Mouse (Mus musculus) megakaryocyte, embryonic 14.5 days (primary cell): Measurements from ENCODE around the gene Idh2. TPM values are rescaled to one million over a fixed set of nuclear protein-coding genes. Genes with fewer than 3 reads are reported as not detected.

ENCODE experiments used
- H3K27me3 ChIP-seq: replicated peaks from 2 replicates; pipeline ENCODE3; 2012; ENCODE audit warnings: inconsistent platforms
- H3K36me3 ChIP-seq: replicated peaks from 2 replicates; pipeline ENCODE3; 2012; ENCODE audit warnings: low read length, inconsistent platforms, mixed read lengths
- H3K4me1 ChIP-seq: 2 replicates; pipeline ENCODE4 v1.6.1; 2012; ENCODE audit warnings: inconsistent platforms
- H3K4me3 ChIP-seq: replicated peaks from 2 replicates; pipeline ENCODE3; 2012; ENCODE audit warnings: moderate library complexity, mild to moderate bottlenecking, inconsistent platforms
- H3K9me3 ChIP-seq: 2 replicates; pipeline ENCODE4 v1.6.1; 2012; ENCODE audit warnings: inconsistent platforms
- FLI1 ChIP-seq: IDR thresholded peaks from 2 replicates; pipeline ENCODE4 v1.6.1; 2012; ENCODE audit warnings: low read length, inconsistent platforms, mixed read lengths
- GATA1 ChIP-seq: IDR thresholded peaks from 3 replicates; pipeline ENCODE4 v1.6.1; 2012; ENCODE audit warnings: mixed read lengths, low read length, inconsistent platforms, borderline replicate concordance
- polyA plus RNA-seq: library from polyadenylated mRNA; stranded (reverse); fragments of >175 nt; gene quantifications from 2 replicates; pipeline ENCODE4 v1.2.3, GENCODE M21; 2012; ENCODE audit warnings: low replicate concordance; ENCODE audit not compliant: insufficient read depth

Idh2 gene
- polyA plus RNA-seq, 1 experiment, result 79.2 TPM

- H3K9me3 ChIP-seq, result peaks cover 8% of the 10 kb centered on the region
- H3K4me3 ChIP-seq, result no peak overlapping the region
- H3K27me3 ChIP-seq, result no peaks in the 10 kb centered on the region
- H3K4me1 ChIP-seq, result peaks cover 48% of the 10 kb centered on the region
- TF ChIP-seq FLI1 (no peak), GATA1 (no peak)
- peaks cover 43% of the 10 kb centered on the region for H3K36me3 ChIP-seq
Observed at GRCm38 (mm10) chr7:80105637-80106390, 9.4 kb downstream of the Idh2 start.

- Histone ChIP-seq H3K4me1 (peaks cover 35% of the 10 kb centered on the region), H3K36me3 (peaks cover 68% of the 10 kb centered on the region), H3K4me3 (no peak overlapping the region), H3K9me3 (peaks cover 8% of the 10 kb centered on the region), H3K27me3 (no peaks in the 10 kb centered on the region)
- no peak for TF ChIP-seq FLI1
- TF ChIP-seq GATA1, result no peak
Observed at GRCm38 (mm10) chr7:80103335-80103734, 11.9 kb downstream of the Idh2 start.

- H3K4me1 ChIP-seq, result peaks cover 25% of the 10 kb centered on the region
- TF ChIP-seq FLI1 (no peak), GATA1 (no peak)
- no peaks in the 10 kb centered on the region for H3K9me3 ChIP-seq
- H3K36me3 ChIP-seq, result peaks cover 97% of the 10 kb centered on the region
- no peaks in the 10 kb centered on the region for H3K27me3 ChIP-seq
- no peak overlapping the region for H3K4me3 ChIP-seq
Observed at GRCm38 (mm10) chr7:80098389-80098976, 16.7 kb downstream of the Idh2 start.

GRCm38 (mm10) chr7:80095598-80096309 lies 19.4 kb downstream of the Idh2 start:
- Histone ChIP-seq H3K36me3 (peaks cover 100% of the 10 kb centered on the region), H3K9me3 (no peaks in the 10 kb centered on the region), H3K4me3 (no peak overlapping the region), H3K27me3 (no peaks in the 10 kb centered on the region), H3K4me1 (peaks cover 20% of the 10 kb centered on the region)
- no peak for TF ChIP-seq FLI1
- TF ChIP-seq GATA1, result no peak

GRCm38 (mm10) chr7:80094481-80094880 lies 20.7 kb downstream of the Idh2 start:
- no peak for TF ChIP-seq FLI1
- TF ChIP-seq GATA1, result no peak
- Histone ChIP-seq H3K36me3 (peaks cover 100% of the 10 kb centered on the region), H3K9me3 (no peaks in the 10 kb centered on the region), H3K4me3 (no peak overlapping the region), H3K27me3 (no peaks in the 10 kb centered on the region), H3K4me1 (peaks cover 22% of the 10 kb centered on the region)

GRCm38 (mm10) chr7:80092351-80093046 lies 22.7 kb downstream of the Idh2 start:
- Histone ChIP-seq H3K4me3 (no peak overlapping the region), H3K9me3 (no peaks in the 10 kb centered on the region), H3K27me3 (no peaks in the 10 kb centered on the region), H3K4me1 (peaks cover 18% of the 10 kb centered on the region), H3K36me3 (peaks cover 99% of the 10 kb centered on the region)
- TF ChIP-seq GATA1, result no peak
- no peak for TF ChIP-seq FLI1

GRCm38 (mm10) chr7:80091866-80092210 lies 23.4 kb downstream of the Idh2 start:
- H3K9me3 ChIP-seq, result no peaks in the 10 kb centered on the region
- TF ChIP-seq FLI1 (no peak), GATA1 (no peak)
- H3K27me3 ChIP-seq, result no peaks in the 10 kb centered on the region
- peaks cover 99% of the 10 kb centered on the region for H3K36me3 ChIP-seq
- no peak overlapping the region for H3K4me3 ChIP-seq
- H3K4me1 ChIP-seq, result peaks cover 18% of the 10 kb centered on the region

GRCm38 (mm10) chr7:80091004-80091865 lies 24.0 kb downstream of the Idh2 start:
- Histone ChIP-seq H3K4me1 (peaks cover 21% of the 10 kb centered on the region), H3K4me3 (no peak overlapping the region), H3K36me3 (peaks cover 99% of the 10 kb centered on the region), H3K9me3 (no peaks in the 10 kb centered on the region), H3K27me3 (no peaks in the 10 kb centered on the region)
- no peak for TF ChIP-seq FLI1
- no peak for TF ChIP-seq GATA1
